Mouse (Mus musculus) megakaryocyte, embryonic 14.5 days (primary cell): ENCODE data around the gene Cnbd2. TPM values are rescaled to one million over a fixed set of nuclear protein-coding genes. Genes with fewer than 3 reads are reported as not detected.
"Not testable (repeated sequence)": the region's sequence is repeated elsewhere in the genome, so short reads cannot be mapped to it uniquely, and the experiment has no call there.

Experiments
- H3K27me3 ChIP-seq: replicated peaks from 2 replicates; pipeline ENCODE3; 2012; ENCODE audit warnings: inconsistent platforms
- H3K36me3 ChIP-seq: replicated peaks from 2 replicates; pipeline ENCODE3; 2012; ENCODE audit warnings: low read length, inconsistent platforms, mixed read lengths
- H3K4me1 ChIP-seq: 2 replicates; pipeline ENCODE4 v1.6.1; 2012; ENCODE audit warnings: inconsistent platforms
- H3K4me3 ChIP-seq: replicated peaks from 2 replicates; pipeline ENCODE3; 2012; ENCODE audit warnings: moderate library complexity, mild to moderate bottlenecking, inconsistent platforms
- H3K9me3 ChIP-seq: 2 replicates; pipeline ENCODE4 v1.6.1; 2012; ENCODE audit warnings: inconsistent platforms
- FLI1 ChIP-seq: IDR thresholded peaks from 2 replicates; pipeline ENCODE4 v1.6.1; 2012; ENCODE audit warnings: low read length, inconsistent platforms, mixed read lengths
- GATA1 ChIP-seq: IDR thresholded peaks from 3 replicates; pipeline ENCODE4 v1.6.1; 2012; ENCODE audit warnings: mixed read lengths, low read length, inconsistent platforms, borderline replicate concordance
- polyA plus RNA-seq: library from polyadenylated mRNA; stranded (reverse); fragments of >175 nt; gene quantifications from 2 replicates; pipeline ENCODE4 v1.2.3, GENCODE M21; 2012; ENCODE audit warnings: low replicate concordance; ENCODE audit not compliant: insufficient read depth

The Cnbd2 gene
- polyA plus RNA-seq, 1 experiment = 0.74 TPM

GRCm38 (mm10) chr2:156401331-156401730 is 89.2 kb downstream of the Cnbd2 start:
- TF ChIP-seq FLI1 = no peak
- TF ChIP-seq GATA1 = no peak
- H3K4me1 ChIP-seq = peaks cover 9% of the 10 kb centered on the region; the same call in 1 of the 2 replicates
- H3K9me3 ChIP-seq = no peaks in the 10 kb centered on the region
- no peaks in the 10 kb centered on the region for H3K36me3 ChIP-seq
- no peak overlapping the region for H3K4me3 ChIP-seq
- H3K27me3 ChIP-seq = peaks cover 49% of the 10 kb centered on the region

DNA sequence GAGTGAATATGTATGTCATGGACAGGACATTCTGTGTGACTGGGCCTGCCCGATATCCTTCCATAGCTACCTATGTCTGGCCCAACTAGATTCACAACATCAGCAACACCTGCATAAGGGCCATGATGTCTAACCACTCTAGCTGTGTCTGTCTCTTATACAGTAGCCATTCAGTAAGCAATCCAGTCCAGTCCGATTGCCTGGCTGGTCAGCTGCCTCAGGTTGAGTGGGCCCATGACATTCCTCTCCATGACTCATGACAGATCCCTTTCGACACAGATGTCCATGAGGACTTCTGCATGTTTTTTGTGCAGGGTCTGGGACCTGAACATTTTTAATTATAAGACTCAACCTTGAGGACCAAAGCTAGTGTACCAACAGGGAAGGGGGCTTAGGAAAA is 89.9 kb downstream of the Cnbd2 start:
- Histone ChIP-seq H3K27me3 (peaks cover 56% of the 10 kb centered on the region), H3K36me3 (no peaks in the 10 kb centered on the region), H3K4me3 (no peak overlapping the region), H3K9me3 (no peaks in the 10 kb centered on the region), H3K4me1 (peaks cover 9% of the 10 kb centered on the region; the same call in 1 of the 2 replicates)
- TF ChIP-seq GATA1 = no peak
- TF ChIP-seq FLI1 = no peak

GRCm38 (mm10) chr2:156406987-156407386 is 94.9 kb downstream of the Cnbd2 start:
- TF ChIP-seq GATA1 (no peak), FLI1 (no peak)
- H3K36me3 ChIP-seq = no peaks in the 10 kb centered on the region
- no peaks in the 10 kb centered on the region for H3K9me3 ChIP-seq
- no peak overlapping the region for H3K4me3 ChIP-seq
- peaks cover 52% of the 10 kb centered on the region for H3K27me3 ChIP-seq
- no peaks in the 10 kb centered on the region for H3K4me1 ChIP-seq

GRCm38 (mm10) chr2:156408168-156408567 is 96.1 kb downstream of the Cnbd2 start:
- TF ChIP-seq GATA1 (no peak), FLI1 (no peak)

DNA sequence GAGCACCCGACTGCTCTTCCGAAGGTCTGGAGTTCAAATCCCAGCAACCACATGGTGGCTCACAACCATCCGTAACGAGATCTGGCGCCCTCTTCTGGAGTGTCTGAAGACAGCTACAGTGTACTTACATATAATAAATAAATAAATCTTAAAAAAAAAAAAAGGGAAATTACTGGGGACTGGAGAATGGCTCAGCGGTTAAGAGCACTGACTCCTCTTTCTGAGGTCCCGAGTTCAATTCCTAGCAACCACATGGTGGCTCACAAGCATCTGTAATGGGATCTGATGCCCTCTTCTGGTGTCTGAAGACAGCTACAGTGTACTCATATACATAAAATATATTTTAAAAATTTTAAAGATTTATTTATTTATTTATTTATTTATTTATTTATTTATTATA is 99.2 kb downstream of the Cnbd2 start:
- peaks cover 43% of the 10 kb centered on the region for H3K27me3 ChIP-seq
- not testable (repeated sequence) for H3K4me1 ChIP-seq, H3K4me3 ChIP-seq, H3K9me3 ChIP-seq, H3K36me3 ChIP-seq

More at GRCm38 (mm10) chr2:156408168-156408567, 96.1 kb downstream of the Cnbd2 start:
- Histone ChIP-seq H3K4me3 (no peak overlapping the region), H3K4me1 (no peaks in the 10 kb centered on the region), H3K36me3 (no peaks in the 10 kb centered on the region), H3K9me3 (no peaks in the 10 kb centered on the region), H3K27me3 (peaks cover 44% of the 10 kb centered on the region)

GRCm38 (mm10) chr2:156414996-156415395 is 102.9 kb downstream of the Cnbd2 start:
- TF ChIP-seq FLI1 = no peak
- TF ChIP-seq GATA1 = no peak

DNA sequence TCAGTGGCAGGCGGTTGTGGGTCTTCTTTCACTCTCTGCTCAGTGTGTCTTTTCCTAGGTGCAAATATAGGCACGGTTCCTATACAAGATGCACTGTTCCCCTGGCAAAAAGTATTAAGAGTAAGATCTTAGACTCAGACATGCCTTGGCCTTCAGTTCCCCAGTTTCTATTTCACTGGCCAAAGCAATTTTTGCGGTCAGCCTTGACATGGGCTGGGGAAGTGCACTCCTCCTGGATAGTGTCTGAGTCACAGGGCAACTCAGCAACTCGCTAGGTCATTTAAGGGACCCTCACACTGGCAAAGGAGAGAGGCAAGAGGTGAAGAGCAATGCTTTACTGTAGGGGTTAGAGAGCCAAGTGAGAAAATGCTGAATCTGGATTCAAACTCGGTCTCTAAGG is 103.6 kb downstream of the Cnbd2 start:
- H3K27me3 ChIP-seq = peaks cover 58% of the 10 kb centered on the region
- H3K4me3 ChIP-seq = no peak overlapping the region
- H3K9me3 ChIP-seq = no peaks in the 10 kb centered on the region
- no peak for TF ChIP-seq FLI1
- TF ChIP-seq GATA1 = no peak
- no peaks in the 10 kb centered on the region for H3K36me3 ChIP-seq
- H3K4me1 ChIP-seq = peaks cover 19% of the 10 kb centered on the region

More at GRCm38 (mm10) chr2:156414996-156415395, 102.9 kb downstream of the Cnbd2 start:
- Histone ChIP-seq H3K9me3 (no peaks in the 10 kb centered on the region), H3K4me1 (peaks cover 14% of the 10 kb centered on the region), H3K27me3 (peaks cover 53% of the 10 kb centered on the region), H3K36me3 (no peaks in the 10 kb centered on the region), H3K4me3 (no peak overlapping the region)

GRCm38 (mm10) chr2:156417194-156417593 is 105.1 kb downstream of the Cnbd2 start:
- H3K9me3 ChIP-seq = no peaks in the 10 kb centered on the region
- TF ChIP-seq FLI1 = no peak
- no peak for TF ChIP-seq GATA1
- H3K4me1 ChIP-seq = peaks cover 33% of the 10 kb centered on the region
- H3K4me3 ChIP-seq = no peak overlapping the region
- no peaks in the 10 kb centered on the region for H3K36me3 ChIP-seq
- H3K27me3 ChIP-seq = peaks cover 73% of the 10 kb centered on the region

DNA sequence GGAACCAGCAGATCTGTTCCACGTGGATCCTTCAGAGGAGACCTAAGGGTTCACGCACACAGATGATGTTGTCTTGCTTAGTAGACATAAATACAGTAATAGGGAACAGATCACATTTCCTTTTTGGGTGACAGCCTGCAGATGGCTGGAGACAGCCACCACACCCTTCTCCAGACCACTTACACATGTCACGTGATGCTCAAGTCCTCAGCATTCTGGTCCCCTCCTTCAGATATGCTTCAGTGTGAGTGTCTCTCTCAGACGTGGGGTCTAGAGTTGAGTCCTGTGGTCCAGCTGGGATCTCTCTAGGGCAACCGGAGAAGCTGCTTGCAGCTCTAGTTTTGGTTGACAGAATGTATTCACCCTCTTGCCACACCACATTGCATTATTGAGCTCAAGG is 106.4 kb downstream of the Cnbd2 start:
- Histone ChIP-seq H3K36me3 (no peaks in the 10 kb centered on the region), H3K4me1 (peaks cover 37% of the 10 kb centered on the region), H3K9me3 (peaks cover 1% of the 10 kb centered on the region; the same call in 1 of the 2 replicates), H3K4me3 (no peak overlapping the region), H3K27me3 (peaks cover 82% of the 10 kb centered on the region)
- TF ChIP-seq FLI1 = no peak
- TF ChIP-seq GATA1 = no peak

DNA sequence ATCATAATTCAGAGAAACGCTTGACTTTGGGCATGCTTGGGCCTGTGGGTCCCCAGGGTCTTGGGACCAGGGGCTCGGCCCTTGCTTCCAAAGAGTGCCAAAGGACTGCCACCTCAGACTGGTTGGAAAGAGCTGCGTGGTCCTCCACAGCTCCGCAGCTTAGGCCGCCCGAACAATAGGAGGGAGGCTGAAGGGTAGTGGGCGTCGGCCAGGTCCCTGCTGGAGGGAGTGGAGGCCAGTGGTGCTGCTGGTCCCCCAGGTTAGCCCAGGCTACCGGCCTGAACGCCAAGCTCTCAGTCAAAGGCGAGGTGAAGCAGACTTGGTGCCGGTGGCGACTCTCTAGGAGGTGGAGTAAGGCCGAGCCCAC is 108.2 kb downstream of the Cnbd2 start:
- Histone ChIP-seq H3K27me3 (peaks cover 91% of the 10 kb centered on the region), H3K36me3 (no peaks in the 10 kb centered on the region), H3K4me1 (peaks cover 37% of the 10 kb centered on the region), H3K4me3 (peak overlapping the region; percentile 93), H3K9me3 (peaks cover 11% of the 10 kb centered on the region)
- TF ChIP-seq GATA1 (no peak), FLI1 (no peak)

GRCm38 (mm10) chr2:156420694-156421380 is 108.7 kb downstream of the Cnbd2 start, which contains the start of gene Epb41l1:
Epb41l1 (plus strand) TSS chr2:156420909.
- peak within 1 kb of the TSS; percentile 93 for H3K4me3 ChIP-seq
- peaks cover 32% of the 10 kb centered on the region for H3K4me1 ChIP-seq
- peaks cover 11% of the 10 kb centered on the region for H3K9me3 ChIP-seq
- TF ChIP-seq GATA1 (no peak), FLI1 (no peak)
- H3K36me3 ChIP-seq = no peaks in the 10 kb centered on the region
- H3K27me3 ChIP-seq = peaks cover 96% of the 10 kb centered on the region
